Mouse (Mus musculus): ENCODE data around the gene Cc2d2b. TPM values are rescaled to one million over a fixed set of nuclear protein-coding genes. Genes with fewer than 3 reads are reported as not detected.

Gene Cc2d2b
- polyA plus RNA-seq, 1 experiment from 2014 or later = 0.05 TPM

GRCm38 (mm10) chr19:40868284-40868683 is 119.7 kb downstream of the Cc2d2b start:
- Histone ChIP-seq H3K27ac (no peak overlapping the region), H3K27me3 (ENCODE audit: poor library complexity, severe bottlenecking) (peaks cover 64% of the 10 kb centered on the region)
- 38% methylated on average over 5 of the region's 5 CpGs for WGBS

GRCm38 (mm10) chr19:40869425-40870105 is 121.0 kb downstream of the Cc2d2b start:
- no peak overlapping the region for H3K4me3 ChIP-seq
- H3K4me1 ChIP-seq = peaks cover 4% of the 10 kb centered on the region; the same call in 1 of the 2 replicates
- WGBS = 88% methylated on average over 3 of the region's 3 CpGs
- no peaks in the 10 kb centered on the region for H3K36me3 ChIP-seq (replicated peaks)
- no peaks in the 10 kb centered on the region; the same call in 1 of the 2 replicates for H3K9me3 ChIP-seq
- peaks cover 66% of the 10 kb centered on the region for H3K27me3 ChIP-seq (ENCODE audit: poor library complexity, severe bottlenecking)
- H3K27ac ChIP-seq = no peak overlapping the region
- no peak for DNase-seq (ENCODE audit: extremely low spot score, low spot score)

More at GRCm38 (mm10) chr19:40868284-40868683, 119.7 kb downstream of the Cc2d2b start:
- DNase-seq (ENCODE audit: extremely low spot score, low spot score) = no peak
- H3K36me3 ChIP-seq (replicated peaks) = no peaks in the 10 kb centered on the region
- no peaks in the 10 kb centered on the region for H3K9me3 ChIP-seq
- no peak overlapping the region for H3K4me3 ChIP-seq
- peaks cover 4% of the 10 kb centered on the region; the same call in 1 of the 2 replicates for H3K4me1 ChIP-seq

GRCm38 (mm10) chr19:40872955-40873665 is 124.6 kb downstream of the Cc2d2b start:
- Histone ChIP-seq H3K9me3 (no peaks in the 10 kb centered on the region; the same call in 1 of the 2 replicates), H3K4me3 (peak overlapping the region; percentile 66), H3K4me1 (peaks cover 4% of the 10 kb centered on the region; the same call in 1 of the 2 replicates), H3K36me3 (replicated peaks) (no peaks in the 10 kb centered on the region), H3K27me3 (ENCODE audit: poor library complexity, severe bottlenecking) (peaks cover 77% of the 10 kb centered on the region), H3K27ac (peak overlapping the region; percentile 90)
- 2% methylated on average over 51 of the region's 51 CpGs for WGBS
- peak; percentile 95 for DNase-seq (ENCODE audit: extremely low spot score, low spot score)

Other genes with a start within 250 kb of the Cc2d2b start
- 36.3 and 39.0 TPM in 2 replicates for gene Sorbs1, start 235.0 kb upstream of the Cc2d2b start, polyA plus RNA-seq (2016; fragmentation: Nextera tagmentation; extraction: Ambion mirVana)
- 114 and 115 TPM in 2 replicates for gene Aldh18a1, start 160.3 kb upstream of the Cc2d2b start, polyA plus RNA-seq (2016; fragmentation: Nextera tagmentation; extraction: Ambion mirVana)
- gene Tctn3, start 136.5 kb upstream of the Cc2d2b start, polyA plus RNA-seq (2016; fragmentation: Nextera tagmentation; extraction: Ambion mirVana) = 12.0 and 12.6 TPM in 2 replicates
- 2.6 and 3.7 TPM in 2 replicates for gene Entpd1, start 136.4 kb upstream of the Cc2d2b start, polyA plus RNA-seq (2016; fragmentation: Nextera tagmentation; extraction: Ambion mirVana)
- gene Ccnj, start 82.5 kb downstream of the Cc2d2b start, polyA plus RNA-seq (2016; fragmentation: Nextera tagmentation; extraction: Ambion mirVana) = 37.9 and 39.9 TPM in 2 replicates
- gene Zfp518a, start 146.0 kb downstream of the Cc2d2b start, polyA plus RNA-seq (2016; fragmentation: Nextera tagmentation; extraction: Ambion mirVana) = 12.0 and 13.6 TPM in 2 replicates
- gene Blnk, start 245.8 kb downstream of the Cc2d2b start, polyA plus RNA-seq (2016; fragmentation: Nextera tagmentation; extraction: Ambion mirVana) = 0.16 and 0.35 TPM in 2 replicates

Measured in forebrain, embryonic 10.5 days (tissue).